Mouse (Mus musculus) duodenum, adult 2 months (tissue): ENCODE measurements around the gene Ugt2a3. TPM values are rescaled to one million over a fixed set of nuclear protein-coding genes. Genes with fewer than 3 reads are reported as not detected.

Experiments
- polyA plus RNA-seq: library from polyadenylated mRNA; depleted of rRNA; stranded (reverse); fragments of >200 nt; gene quantifications from 2 replicates; pipeline ENCODE4 v1.2.3, GENCODE M21; 2012; ENCODE audit warnings: low replicate concordance; rRNA removed

Gene Ugt2a3
- 7.1 and 12.0 TPM in 2 replicates for polyA plus RNA-seq

DNA sequence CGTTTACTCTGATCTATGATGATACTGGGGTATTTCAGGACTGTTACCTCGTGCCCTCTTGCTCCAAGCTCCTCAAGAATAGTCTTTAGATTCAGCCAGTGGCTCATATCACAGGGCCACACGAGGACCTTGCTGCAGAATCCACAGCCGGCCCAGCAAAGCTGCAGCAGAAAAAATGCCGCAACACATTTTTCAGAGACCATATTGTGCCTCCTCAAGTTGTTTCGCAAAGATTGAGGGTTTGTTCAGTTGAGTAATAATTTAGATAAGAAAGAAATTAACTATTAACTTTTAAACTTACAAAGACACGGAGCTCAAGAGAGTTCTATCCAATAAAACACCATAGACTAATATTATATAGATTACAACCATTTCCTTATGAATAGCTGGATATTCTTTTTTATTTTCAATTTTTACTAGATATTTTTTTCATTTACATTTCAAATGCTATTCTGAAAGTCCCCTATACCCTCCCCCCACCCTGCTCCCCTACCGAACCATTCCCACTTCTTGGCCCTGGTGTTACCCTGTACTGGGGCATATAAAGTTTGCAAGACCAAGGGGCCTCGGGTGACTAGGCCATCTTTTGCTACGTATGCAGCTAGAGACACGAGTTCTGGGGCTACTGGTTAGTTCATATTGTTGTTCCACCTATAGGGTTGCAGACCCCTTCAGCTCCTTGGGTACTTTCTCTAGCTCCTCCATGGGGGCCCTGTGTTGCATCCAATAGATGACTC is at the start of gene Ugt2a3:
Gene Ugt2a3 (minus strand): TSS at position 235 of the 737 bp plus-strand sequence.

Other genes starting within 250 kb of the Ugt2a3 start
- 1.1 and 1.6 TPM in 2 replicates for gene Ugt2b36, start 244.6 kb downstream of the Ugt2a3 start, polyA plus RNA-seq
- gene Ugt2b5, start 196.9 kb downstream of the Ugt2a3 start, polyA plus RNA-seq: 1.8 and 9.6 TPM in 2 replicates
- not detected in 2 replicates for gene Ugt2b37, start 82.4 kb downstream of the Ugt2a3 start, polyA plus RNA-seq
- gene Ugt2b38, start 87.0 kb upstream of the Ugt2a3 start, polyA plus RNA-seq: 0.53 TPM in 1 of 2 replicates, not detected in the other
- gene Ugt2a2, start 145.1 kb upstream of the Ugt2a3 start, polyA plus RNA-seq: not detected in 2 replicates
- gene Gm43638, start 149.6 kb upstream of the Ugt2a3 start, polyA plus RNA-seq: not detected in 2 replicates
- gene Ugt2a1, start 153.7 kb upstream of the Ugt2a3 start, polyA plus RNA-seq: not detected in 2 replicates
- 3.5 and 3.6 TPM in 2 replicates for gene Sult1b1, start 201.0 kb upstream of the Ugt2a3 start, polyA plus RNA-seq
- gene Sult1d1, start 231.8 kb upstream of the Ugt2a3 start, polyA plus RNA-seq: 0.85 and 1.2 TPM in 2 replicates